Mouse (Mus musculus): ENCODE results near the gene Aatf. TPM values are rescaled to one million over a fixed set of nuclear protein-coding genes. Genes with fewer than 3 reads are reported as not detected.
"Not testable (repeated sequence)": the region's sequence is repeated elsewhere in the genome, so short reads cannot be mapped to it uniquely, and the experiment has no call there.

Aatf gene
- polyA plus RNA-seq, 1 experiment from 2014 or later, result 39.1 TPM

- no peaks in the 10 kb centered on the region for H3K27me3 ChIP-seq (ENCODE audit: control insufficient read depth, insufficient read depth, low read depth, low read length)
- no peak overlapping the region for H3K4me3 ChIP-seq (ENCODE audit: low read length)
- ATAC-seq (ENCODE audit: low read depth), result no peak
- H3K4me1 ChIP-seq (replicated peaks; ENCODE audit: control insufficient read depth, insufficient read depth, low read length), result no peaks in the 10 kb centered on the region
- no peak overlapping the region for H3K4me2 ChIP-seq (ENCODE audit: low read depth, low read length)
- WGBS, result 90% methylated on average over 4 of the region's 4 CpGs
- H3K36me3 ChIP-seq (ENCODE audit: control insufficient read depth, insufficient read depth, low read length), result no peaks in the 10 kb centered on the region
- peaks cover 4% of the 10 kb centered on the region; the same call in 1 of the 2 replicates for H3K9me3 ChIP-seq (ENCODE audit: control insufficient read depth, low read length)
- no peak overlapping the region for H3K9ac ChIP-seq (ENCODE audit: low read length)
- no peak overlapping the region for H3K27ac ChIP-seq (ENCODE audit: low read length)
Observed at GRCm38 (mm10) chr11:84406733-84407132, 106.6 kb downstream of the Aatf start.

GRCm38 (mm10) chr11:84395010-84395409 lies 118.3 kb downstream of the Aatf start:
- Histone ChIP-seq H3K9ac (ENCODE audit: low read length) (no peak overlapping the region), H3K4me1 (replicated peaks; ENCODE audit: control insufficient read depth, insufficient read depth, low read length) (no peaks in the 10 kb centered on the region), H3K4me3 (ENCODE audit: low read length) (no peak overlapping the region), H3K36me3 (ENCODE audit: control insufficient read depth, insufficient read depth, low read length) (no peaks in the 10 kb centered on the region), H3K4me2 (ENCODE audit: low read depth, low read length) (no peak overlapping the region), H3K9me3 (ENCODE audit: control insufficient read depth, low read length) (no peaks in the 10 kb centered on the region), H3K27me3 (ENCODE audit: control insufficient read depth, insufficient read depth, low read depth, low read length) (no peaks in the 10 kb centered on the region), H3K27ac (ENCODE audit: low read length) (no peak overlapping the region)
- ATAC-seq (ENCODE audit: low read depth), result no peak
- WGBS, result 67% methylated on average over 1 of the region's 1 CpGs

GRCm38 (mm10) chr11:84393571-84393970 lies 119.8 kb downstream of the Aatf start:
- H3K36me3 ChIP-seq (ENCODE audit: control insufficient read depth, insufficient read depth, low read length), result no peaks in the 10 kb centered on the region
- no peak overlapping the region for H3K4me2 ChIP-seq (ENCODE audit: low read depth, low read length)
- H3K4me3 ChIP-seq (ENCODE audit: low read length), result no peak overlapping the region
- no peaks in the 10 kb centered on the region for H3K27me3 ChIP-seq (ENCODE audit: control insufficient read depth, insufficient read depth, low read depth, low read length)
- no peak for ATAC-seq (ENCODE audit: low read depth)
- H3K9me3 ChIP-seq (ENCODE audit: control insufficient read depth, low read length), result no peaks in the 10 kb centered on the region
- H3K9ac ChIP-seq (ENCODE audit: low read length), result no peak overlapping the region
- 47% methylated on average over 7 of the region's 7 CpGs for WGBS
- peaks cover 2% of the 10 kb centered on the region for H3K4me1 ChIP-seq (replicated peaks; ENCODE audit: control insufficient read depth, insufficient read depth, low read length)
- no peak overlapping the region for H3K27ac ChIP-seq (ENCODE audit: low read length)

GRCm38 (mm10) chr11:84392066-84392465 lies 121.3 kb downstream of the Aatf start:
- H3K27ac ChIP-seq (ENCODE audit: low read length); ATAC-seq (ENCODE audit: low read depth); H3K9ac ChIP-seq (ENCODE audit: low read length); H3K4me1 ChIP-seq (replicated peaks; ENCODE audit: control insufficient read depth, insufficient read depth, low read length); H3K4me2 ChIP-seq (ENCODE audit: low read depth, low read length); H3K36me3 ChIP-seq (ENCODE audit: control insufficient read depth, insufficient read depth, low read length); H3K27me3 ChIP-seq (ENCODE audit: control insufficient read depth, insufficient read depth, low read depth, low read length); H3K4me3 ChIP-seq (ENCODE audit: low read length); H3K9me3 ChIP-seq (ENCODE audit: control insufficient read depth, low read length): not testable (repeated sequence)
- 77% methylated on average over 7 of the region's 7 CpGs for WGBS

- peaks cover 2% of the 10 kb centered on the region for H3K4me1 ChIP-seq (replicated peaks; ENCODE audit: control insufficient read depth, insufficient read depth, low read length)
- 80% methylated on average over 8 of the region's 8 CpGs for WGBS
Observed at GRCm38 (mm10) chr11:84391126-84391525, 122.2 kb downstream of the Aatf start.

GRCm38 (mm10) chr11:84389332-84389731 lies 124.0 kb downstream of the Aatf start:
- Histone ChIP-seq H3K4me2 (ENCODE audit: low read depth, low read length) (no peak overlapping the region), H3K27ac (ENCODE audit: low read length) (no peak overlapping the region), H3K36me3 (ENCODE audit: control insufficient read depth, insufficient read depth, low read length) (no peaks in the 10 kb centered on the region), H3K4me3 (ENCODE audit: low read length) (no peak overlapping the region), H3K4me1 (replicated peaks; ENCODE audit: control insufficient read depth, insufficient read depth, low read length) (peaks cover 2% of the 10 kb centered on the region), H3K9ac (ENCODE audit: low read length) (no peak overlapping the region), H3K9me3 (ENCODE audit: control insufficient read depth, low read length) (no peaks in the 10 kb centered on the region), H3K27me3 (ENCODE audit: control insufficient read depth, insufficient read depth, low read depth, low read length) (no peaks in the 10 kb centered on the region)
- ATAC-seq (ENCODE audit: low read depth), result peak; percentile 74; the same call in 1 of the 2 replicates
- 64% methylated on average over 6 of the region's 6 CpGs for WGBS

More at GRCm38 (mm10) chr11:84391126-84391525, 122.2 kb downstream of the Aatf start:
- no peak overlapping the region for H3K27ac ChIP-seq (ENCODE audit: low read length)
- ATAC-seq (ENCODE audit: low read depth), result no peak
- no peaks in the 10 kb centered on the region for H3K27me3 ChIP-seq (ENCODE audit: control insufficient read depth, insufficient read depth, low read depth, low read length)
- no peak overlapping the region for H3K4me3 ChIP-seq (ENCODE audit: low read length)
- no peak overlapping the region for H3K4me2 ChIP-seq (ENCODE audit: low read depth, low read length)
- H3K9ac ChIP-seq (ENCODE audit: low read length), result no peak overlapping the region
- H3K9me3 ChIP-seq (ENCODE audit: control insufficient read depth, low read length), result no peaks in the 10 kb centered on the region
- H3K36me3 ChIP-seq (ENCODE audit: control insufficient read depth, insufficient read depth, low read length), result no peaks in the 10 kb centered on the region

- no peaks in the 10 kb centered on the region for H3K9me3 ChIP-seq (ENCODE audit: control insufficient read depth, low read length)
- no peak for ATAC-seq (ENCODE audit: low read depth)
- H3K27ac ChIP-seq (ENCODE audit: low read length), result no peak overlapping the region
- no peaks in the 10 kb centered on the region for H3K27me3 ChIP-seq (ENCODE audit: control insufficient read depth, insufficient read depth, low read depth, low read length)
- 79% methylated on average over 6 of the region's 6 CpGs for WGBS
- H3K4me3 ChIP-seq (ENCODE audit: low read length), result no peak overlapping the region
- no peaks in the 10 kb centered on the region for H3K36me3 ChIP-seq (ENCODE audit: control insufficient read depth, insufficient read depth, low read length)
- no peaks in the 10 kb centered on the region; the same call in 1 of the 2 replicates for H3K4me1 ChIP-seq (replicated peaks; ENCODE audit: control insufficient read depth, insufficient read depth, low read length)
- no peak overlapping the region for H3K9ac ChIP-seq (ENCODE audit: low read length)
- no peak overlapping the region for H3K4me2 ChIP-seq (ENCODE audit: low read depth, low read length)
Observed at GRCm38 (mm10) chr11:84383891-84384290, 129.4 kb downstream of the Aatf start.

- H3K36me3 ChIP-seq (ENCODE audit: control insufficient read depth, insufficient read depth, low read length), result no peaks in the 10 kb centered on the region
- H3K9me3 ChIP-seq (ENCODE audit: control insufficient read depth, low read length), result no peaks in the 10 kb centered on the region
- no peak overlapping the region for H3K4me3 ChIP-seq (ENCODE audit: low read length)
- no peaks in the 10 kb centered on the region for H3K27me3 ChIP-seq (ENCODE audit: control insufficient read depth, insufficient read depth, low read depth, low read length)
- H3K9ac ChIP-seq (ENCODE audit: low read length), result no peak overlapping the region
- no peak for ATAC-seq (ENCODE audit: low read depth)
- no peak overlapping the region for H3K27ac ChIP-seq (ENCODE audit: low read length)
- no peaks in the 10 kb centered on the region for H3K4me1 ChIP-seq (replicated peaks; ENCODE audit: control insufficient read depth, insufficient read depth, low read length)
- no peak overlapping the region for H3K4me2 ChIP-seq (ENCODE audit: low read depth, low read length)
- WGBS, result 93% methylated on average over 13 of the region's 13 CpGs
Observed at GRCm38 (mm10) chr11:84382450-84382849, 130.9 kb downstream of the Aatf start.

GRCm38 (mm10) chr11:84376510-84377365 lies 136.6 kb downstream of the Aatf start:
- Histone ChIP-seq H3K27me3 (ENCODE audit: control insufficient read depth, insufficient read depth, low read depth, low read length) (no peaks in the 10 kb centered on the region), H3K27ac (ENCODE audit: low read length) (no peak overlapping the region), H3K9me3 (ENCODE audit: control insufficient read depth, low read length) (no peaks in the 10 kb centered on the region), H3K4me2 (ENCODE audit: low read depth, low read length) (no peak overlapping the region), H3K9ac (ENCODE audit: low read length) (no peak overlapping the region), H3K4me3 (ENCODE audit: low read length) (no peak overlapping the region), H3K4me1 (replicated peaks; ENCODE audit: control insufficient read depth, insufficient read depth, low read length) (no peaks in the 10 kb centered on the region), H3K36me3 (ENCODE audit: control insufficient read depth, insufficient read depth, low read length) (peaks cover 8% of the 10 kb centered on the region)
- no peak for ATAC-seq (ENCODE audit: low read depth)
- 90% methylated on average over 13 of the region's 13 CpGs for WGBS

All from lung, embryonic 16.5 days (tissue).